Mouse (Mus musculus) gastrocnemius, postnatal 14 days (tissue): ENCODE measurements around the gene Il31. TPM values are rescaled to one million over a fixed set of nuclear protein-coding genes. Genes with fewer than 3 reads are reported as not detected.
"Not testable (repeated sequence)": the region's sequence is repeated elsewhere in the genome, so short reads cannot be mapped to it uniquely, and the experiment has no call there.

Experiments used
- DNase-seq: peaks from one replicate; pipeline ENCODE4 v3.0.0; 2021; ENCODE audit warnings: mixed read lengths
- intact Hi-C: fragments of 180-260 bp; cut with DNase I; formaldehyde crosslinking; loops from one replicate; pipeline ENCODE4 v1.15.1; 2025; ENCODE audit warnings: low total_unique reads
- long read RNA-seq, 2 experiments: library from polyadenylated mRNA; stranded (forward); transcript quantifications; one replicate each; pipeline ENCODE4 v2.0.0; 2021
- total RNA-seq, 2 experiments: library from RNA; stranded (reverse); gene quantifications; 2 replicates each; pipeline ENCODE4 v1.2.3; 2021

Gene Il31
- not detected for total RNA-seq
- long read RNA-seq, experiment 1, result 0 reads
- long read RNA-seq, experiment 2, result 0 reads

- intact Hi-C loops, result no loop called here
- no peak for DNase-seq
These were observed at the start of gene Il31, which contains the start of gene Lrrc43 for GRCm38 (mm10) chr5:123489112-123489785. Il31 (minus strand) TSS chr5:123489489. Lrrc43 (plus strand) TSS chr5:123489305.

- no peak for DNase-seq
- intact Hi-C loops, result no loop called here
These were observed 44.5 kb upstream of the Il31 start for GRCm38 (mm10) chr5:123533801-123534200.

- intact Hi-C loops, result no loop called here
- no peak for DNase-seq
These were observed 40.8 kb upstream of the Il31 start for GRCm38 (mm10) chr5:123530056-123530455.

GRCm38 (mm10) chr5:123528641-123529040, 39.4 kb upstream of the Il31 start:
- no peak for DNase-seq
- intact Hi-C loops, result no loop called here

- DNase-seq, result no peak
- intact Hi-C loops, result no loop called here
These were observed 36.7 kb upstream of the Il31 start for GRCm38 (mm10) chr5:123525916-123526495.

GRCm38 (mm10) chr5:123525281-123525680, 36.0 kb upstream of the Il31 start, which contains the start of gene Gm49027:
Gm49027 (minus strand) TSS chr5:123525488.
- DNase-seq, result no peak
- intact Hi-C loops, result no loop called here

GRCm38 (mm10) chr5:123524393-123524750, 35.1 kb upstream of the Il31 start:
- intact Hi-C loops, result no loop called here
- DNase-seq, result no peak

GRCm38 (mm10) chr5:123523692-123524392, 34.6 kb upstream of the Il31 start, which contains the start of gene Diablo:
Diablo (minus strand) TSS chr5:123524176.
- intact Hi-C loops, result no loop called here
- peak; percentile 99 for DNase-seq

GRCm38 (mm10) chr5:123522166-123522565, 32.9 kb upstream of the Il31 start:
- intact Hi-C loops, result no loop called here
- DNase-seq, result no peak

GRCm38 (mm10) chr5:123521621-123522020, 32.3 kb upstream of the Il31 start:
- DNase-seq, result no peak
- intact Hi-C loops, result no loop called here

GRCm38 (mm10) chr5:123520666-123521065, 31.4 kb upstream of the Il31 start:
- intact Hi-C loops, result no loop called here
- no peak for DNase-seq

- intact Hi-C loops, result loop anchor here (5.0 kb wide), 1 partner anchor 63 kb away; no protein-coding TSS in a partner anchor
- no peak for DNase-seq
These were observed 25.6 kb upstream of the Il31 start for GRCm38 (mm10) chr5:123514871-123515270.

GRCm38 (mm10) chr5:123512102-123512501, 22.8 kb upstream of the Il31 start:
- intact Hi-C loops, result no loop called here
- no peak for DNase-seq

- not testable (repeated sequence) for DNase-seq
These were observed 22.1 kb upstream of the Il31 start for GRCm38 (mm10) chr5:123511426-123511825.

GRCm38 (mm10) chr5:123510160-123510559, 20.9 kb upstream of the Il31 start, which contains the start of gene B3gnt4:
B3gnt4 (plus strand) TSS chr5:123510460.
- no peak for DNase-seq
- intact Hi-C loops, result no loop called here

More at GRCm38 (mm10) chr5:123511426-123511825, 22.1 kb upstream of the Il31 start:
- intact Hi-C loops, result not testable (repeated sequence)

GRCm38 (mm10) chr5:123508921-123509320, 19.6 kb upstream of the Il31 start:
- DNase-seq, result no peak
- intact Hi-C loops, result no loop called here

- peak; percentile 71 for DNase-seq
- intact Hi-C loops, result no loop called here
These were observed 18.8 kb upstream of the Il31 start for GRCm38 (mm10) chr5:123507936-123508723.

GRCm38 (mm10) chr5:123501973-123502372, 12.7 kb upstream of the Il31 start:
- DNase-seq, result no peak
- intact Hi-C loops, result loop anchor here (5.0 kb wide), 2 partner anchors 50 to 130 kb away; no protein-coding TSS in a partner anchor

GRCm38 (mm10) chr5:123499717-123500116, 10.4 kb upstream of the Il31 start:
- intact Hi-C loops, result loop anchor here (5.0 kb wide), 2 partner anchors 47 to 127 kb away; no protein-coding TSS in a partner anchor
- DNase-seq, result no peak
